Mouse (Mus musculus): Measurements from ENCODE around the gene Gpc3. TPM values are rescaled to one million over a fixed set of nuclear protein-coding genes. Genes with fewer than 3 reads are reported as not detected.

The Gpc3 gene
- polyA plus RNA-seq (2012; rRNA removed), result 2.6 and 2.8 TPM in 2 replicates

- 5% methylated on average over 46 of the region's 48 CpGs for WGBS
Observed at GRCm38 (mm10) chrX:52613328-52614030, at the start of gene Gpc3. TSS of gene Gpc3 (minus strand) at chrX:52613950.

GRCm38 (mm10) chrX:52651975-52652374, 38.2 kb upstream of the Gpc3 start:
- Histone ChIP-seq H3K4me3 (replicated peaks; ENCODE audit: insufficient read depth, low read depth, low read length) (no peak overlapping the region), H3K27me3 (ENCODE audit: control insufficient read depth, insufficient read depth, low read length) (no peaks in the 10 kb centered on the region), H3K4me1 (ENCODE audit: control insufficient read depth, insufficient read depth, low read length) (no peaks in the 10 kb centered on the region), H3K27ac (ENCODE audit: insufficient read depth, low read length) (no peak overlapping the region)
- WGBS, result 27% methylated on average over 10 of the region's 10 CpGs
- TF ChIP-seq CTCF (IDR thresholded peaks at IDR 0.05; ENCODE audit: borderline replicate concordance, insufficient read depth, low read depth, low read length), result no peak; the same call in 1 of the 2 replicates
- no peak for TF ChIP-seq POLR2A (IDR thresholded peaks at IDR 0.05; ENCODE audit: borderline replicate concordance, insufficient read depth, low read length)
- DNase-seq, result peak in 1 of 2 experiments; percentile 2

More at GRCm38 (mm10) chrX:52613328-52614030, at the start of gene Gpc3:
- TF ChIP-seq CTCF (IDR thresholded peaks at IDR 0.05; ENCODE audit: borderline replicate concordance, insufficient read depth, low read depth, low read length) (no peak), POLR2A (IDR thresholded peaks at IDR 0.05; ENCODE audit: borderline replicate concordance, insufficient read depth, low read length) (no peak)
- Histone ChIP-seq H3K27me3 (ENCODE audit: control insufficient read depth, insufficient read depth, low read length) (no peaks in the 10 kb centered on the region; the same call in 1 of the 2 replicates), H3K4me3 (replicated peaks; ENCODE audit: insufficient read depth, low read depth, low read length) (peak within 1 kb of the TSS; percentile 51), H3K4me1 (ENCODE audit: control insufficient read depth, insufficient read depth, low read length) (no peaks in the 10 kb centered on the region), H3K27ac (ENCODE audit: insufficient read depth, low read length) (no peak within 1 kb of the TSS)
- no peak for DNase-seq

GRCm38 (mm10) chrX:52651472-52651948, 37.8 kb upstream of the Gpc3 start:
- Histone ChIP-seq H3K4me3 (replicated peaks; ENCODE audit: insufficient read depth, low read depth, low read length) (no peak overlapping the region), H3K27me3 (ENCODE audit: control insufficient read depth, insufficient read depth, low read length) (no peaks in the 10 kb centered on the region), H3K27ac (ENCODE audit: insufficient read depth, low read length) (no peak overlapping the region), H3K4me1 (ENCODE audit: control insufficient read depth, insufficient read depth, low read length) (no peaks in the 10 kb centered on the region)
- TF ChIP-seq CTCF (IDR thresholded peaks at IDR 0.05; ENCODE audit: borderline replicate concordance, insufficient read depth, low read depth, low read length) (no peak), POLR2A (IDR thresholded peaks at IDR 0.05; ENCODE audit: borderline replicate concordance, insufficient read depth, low read length) (no peak)
- DNase-seq, result no peak
- WGBS, result 27% methylated on average over 9 of the region's 9 CpGs

- no peaks in the 10 kb centered on the region for H3K4me1 ChIP-seq (ENCODE audit: control insufficient read depth, insufficient read depth, low read length)
- H3K27me3 ChIP-seq (ENCODE audit: control insufficient read depth, insufficient read depth, low read length), result no peaks in the 10 kb centered on the region
- no peak overlapping the region for H3K27ac ChIP-seq (ENCODE audit: insufficient read depth, low read length)
- no peak for DNase-seq
- WGBS, result 17% methylated on average over 19 of the region's 19 CpGs
- H3K4me3 ChIP-seq (replicated peaks; ENCODE audit: insufficient read depth, low read depth, low read length), result no peak overlapping the region
- no peak for TF ChIP-seq CTCF (IDR thresholded peaks at IDR 0.05; ENCODE audit: borderline replicate concordance, insufficient read depth, low read depth, low read length)
- no peak for TF ChIP-seq POLR2A (IDR thresholded peaks at IDR 0.05; ENCODE audit: borderline replicate concordance, insufficient read depth, low read length)
Observed at GRCm38 (mm10) chrX:52648910-52649785, 35.4 kb upstream of the Gpc3 start.

GRCm38 (mm10) chrX:52644393-52644792, 30.6 kb upstream of the Gpc3 start:
- no peaks in the 10 kb centered on the region for H3K4me1 ChIP-seq (ENCODE audit: control insufficient read depth, insufficient read depth, low read length)
- 60% methylated on average over 7 of the region's 7 CpGs for WGBS

GRCm38 (mm10) chrX:52643350-52643749, 29.6 kb upstream of the Gpc3 start:
- 61% methylated on average over 2 of the region's 2 CpGs for WGBS
- TF ChIP-seq CTCF (IDR thresholded peaks at IDR 0.05; ENCODE audit: borderline replicate concordance, insufficient read depth, low read depth, low read length) (no peak), POLR2A (IDR thresholded peaks at IDR 0.05; ENCODE audit: borderline replicate concordance, insufficient read depth, low read length) (no peak)
- Histone ChIP-seq H3K4me1 (ENCODE audit: control insufficient read depth, insufficient read depth, low read length) (no peaks in the 10 kb centered on the region), H3K4me3 (replicated peaks; ENCODE audit: insufficient read depth, low read depth, low read length) (no peak overlapping the region), H3K27me3 (ENCODE audit: control insufficient read depth, insufficient read depth, low read length) (no peaks in the 10 kb centered on the region), H3K27ac (ENCODE audit: insufficient read depth, low read length) (no peak overlapping the region)
- DNase-seq, result no peak

More at GRCm38 (mm10) chrX:52644393-52644792, 30.6 kb upstream of the Gpc3 start:
- TF ChIP-seq CTCF (IDR thresholded peaks at IDR 0.05; ENCODE audit: borderline replicate concordance, insufficient read depth, low read depth, low read length) (no peak), POLR2A (IDR thresholded peaks at IDR 0.05; ENCODE audit: borderline replicate concordance, insufficient read depth, low read length) (no peak)
- no peak overlapping the region for H3K27ac ChIP-seq (ENCODE audit: insufficient read depth, low read length)
- no peak for DNase-seq
- H3K27me3 ChIP-seq (ENCODE audit: control insufficient read depth, insufficient read depth, low read length), result no peaks in the 10 kb centered on the region
- no peak overlapping the region for H3K4me3 ChIP-seq (replicated peaks; ENCODE audit: insufficient read depth, low read depth, low read length)

- H3K4me3 ChIP-seq (replicated peaks; ENCODE audit: insufficient read depth, low read depth, low read length), result no peak overlapping the region
- H3K4me1 ChIP-seq (ENCODE audit: control insufficient read depth, insufficient read depth, low read length), result no peaks in the 10 kb centered on the region
- TF ChIP-seq POLR2A (IDR thresholded peaks at IDR 0.05; ENCODE audit: borderline replicate concordance, insufficient read depth, low read length) (no peak), CTCF (IDR thresholded peaks at IDR 0.05; ENCODE audit: borderline replicate concordance, insufficient read depth, low read depth, low read length) (no peak)
- WGBS, result 94% methylated on average over 2 of the region's 2 CpGs
- H3K27ac ChIP-seq (ENCODE audit: insufficient read depth, low read length), result no peak overlapping the region
- DNase-seq, result no peak
- no peaks in the 10 kb centered on the region for H3K27me3 ChIP-seq (ENCODE audit: control insufficient read depth, insufficient read depth, low read length)
Observed at GRCm38 (mm10) chrX:52642126-52642525, 28.4 kb upstream of the Gpc3 start.

Data from cerebellum, adult 2 months (tissue).